Mouse (Mus musculus) liver, adult 2 months (tissue): ENCODE measurements around the gene Mon2.

Experiments
- CTCF ChIP-seq: fragments of 200-500 bp; IDR thresholded peaks from 2 replicates; pipeline ENCODE4 v1.5.1; 2011; ENCODE audit warnings: low read depth, low read length, control low read depth
- POLR2A ChIP-seq: fragments of 200-500 bp; IDR thresholded peaks from 2 replicates; pipeline ENCODE4 v1.6.1; 2011; ENCODE audit warnings: low read length, control low read depth; ENCODE audit not compliant: insufficient read depth; ENCODE audit errors: extremely low read depth

GRCm38 (mm10) chr10:123092577-123092976, 16.3 kb upstream of the Mon2 start:
- TF ChIP-seq CTCF (no peak), POLR2A (no peak)
